Mouse (Mus musculus): ENCODE data around the gene Ctsw.
"Not testable (repeated sequence)": the region's sequence is repeated elsewhere in the genome, so short reads cannot be mapped to it uniquely, and the experiment has no call there.

GRCm38 (mm10) chr19:5493301-5493721 is 25.0 kb upstream of the Ctsw start:
- TF ChIP-seq CTCF (IDR thresholded peaks at IDR 0.05; ENCODE audit: extremely low read depth, insufficient read depth, insufficient read length, insufficient replicate concordance); POLR2A (IDR thresholded peaks at IDR 0.05; ENCODE audit: low read depth, low read length): not testable (repeated sequence)

Measured in spleen, adult 2 months (tissue).